Mouse (Mus musculus): ENCODE results near the gene Mcts2. TPM values are rescaled to one million over a fixed set of nuclear protein-coding genes. Genes with fewer than 3 reads are reported as not detected.
A peak's percentile ranks its signal among the peaks of the same experiment; 100 is the strongest.

Gene Mcts2
- polyA plus RNA-seq, 1 experiment from 2014 or later, result 19.0 TPM

GRCm38 (mm10) chr2:152729636-152730020 lies 42.8 kb downstream of the Mcts2 start:
- TF ChIP-seq CTCF (IDR thresholded peaks at IDR 0.05; ENCODE audit: low read depth), result no peak
- H3K36me3 ChIP-seq (ENCODE audit: control insufficient read depth, insufficient read depth), result no peaks in the 10 kb centered on the region
- no peak overlapping the region for H3K9ac ChIP-seq (ENCODE audit: low read depth, low read length)
- peak; percentile 32 for ATAC-seq
- peak overlapping the region; percentile 66; the same call in 1 of the 2 replicates for H3K27ac ChIP-seq (ENCODE audit: low read depth, low read length)
- H3K4me2 ChIP-seq (replicated peaks; ENCODE audit: low read depth), result no peak overlapping the region
- no peaks in the 10 kb centered on the region for H3K27me3 ChIP-seq (replicated peaks; ENCODE audit: control insufficient read depth, insufficient read depth, low read length)
- peaks cover 19% of the 10 kb centered on the region for H3K4me1 ChIP-seq (replicated peaks; ENCODE audit: control insufficient read depth, insufficient read depth, low read length)
- no peak overlapping the region for H3K4me3 ChIP-seq (ENCODE audit: low read depth, low read length)
- 11% methylated on average over 7 of the region's 7 CpGs for WGBS
- no peaks in the 10 kb centered on the region for H3K9me3 ChIP-seq (ENCODE audit: control insufficient read depth)

- no peak overlapping the region for H3K4me3 ChIP-seq (ENCODE audit: low read depth, low read length)
- 48% methylated on average over 2 of the region's 2 CpGs for WGBS
- H3K4me1 ChIP-seq (replicated peaks; ENCODE audit: control insufficient read depth, insufficient read depth, low read length), result peaks cover 19% of the 10 kb centered on the region
- no peak for TF ChIP-seq CTCF (IDR thresholded peaks at IDR 0.05; ENCODE audit: low read depth)
- no peaks in the 10 kb centered on the region for H3K36me3 ChIP-seq (ENCODE audit: control insufficient read depth, insufficient read depth)
- H3K27me3 ChIP-seq (replicated peaks; ENCODE audit: control insufficient read depth, insufficient read depth, low read length), result no peaks in the 10 kb centered on the region
- no peak for ATAC-seq
- no peak overlapping the region for H3K27ac ChIP-seq (ENCODE audit: low read depth, low read length)
- H3K9me3 ChIP-seq (ENCODE audit: control insufficient read depth), result no peaks in the 10 kb centered on the region
- H3K9ac ChIP-seq (ENCODE audit: low read depth, low read length), result no peak overlapping the region
- no peak overlapping the region for H3K4me2 ChIP-seq (replicated peaks; ENCODE audit: low read depth)
These were observed 46.4 kb downstream of the Mcts2 start for GRCm38 (mm10) chr2:152733201-152733600.

- peak overlapping the region; percentile 80 for H3K27ac ChIP-seq (ENCODE audit: low read depth, low read length)
- peak overlapping the region; percentile 60 for H3K4me3 ChIP-seq (ENCODE audit: low read depth, low read length)
- ATAC-seq, result no peak
- no peak overlapping the region for H3K9ac ChIP-seq (ENCODE audit: low read depth, low read length)
- TF ChIP-seq CTCF (IDR thresholded peaks at IDR 0.05; ENCODE audit: low read depth), result no peak
- peaks cover 8% of the 10 kb centered on the region; the same call in 1 of the 2 replicates for H3K4me1 ChIP-seq (replicated peaks; ENCODE audit: control insufficient read depth, insufficient read depth, low read length)
- H3K4me2 ChIP-seq (replicated peaks; ENCODE audit: low read depth), result peak overlapping the region; percentile 68
- no peaks in the 10 kb centered on the region for H3K9me3 ChIP-seq (ENCODE audit: control insufficient read depth)
- 11% methylated on average over 10 of the region's 10 CpGs for WGBS
- no peaks in the 10 kb centered on the region for H3K27me3 ChIP-seq (replicated peaks; ENCODE audit: control insufficient read depth, insufficient read depth, low read length)
- H3K36me3 ChIP-seq (ENCODE audit: control insufficient read depth, insufficient read depth), result no peaks in the 10 kb centered on the region
These were observed 47.7 kb downstream of the Mcts2 start for GRCm38 (mm10) chr2:152734501-152734900.

GRCm38 (mm10) chr2:152734984-152735383 lies 48.1 kb downstream of the Mcts2 start:
- H3K27me3 ChIP-seq (replicated peaks; ENCODE audit: control insufficient read depth, insufficient read depth, low read length), result no peaks in the 10 kb centered on the region
- peak; percentile 68 for ATAC-seq
- H3K27ac ChIP-seq (ENCODE audit: low read depth, low read length), result peak overlapping the region; percentile 80
- TF ChIP-seq CTCF (IDR thresholded peaks at IDR 0.05; ENCODE audit: low read depth), result no peak
- peaks cover 7% of the 10 kb centered on the region; the same call in 1 of the 2 replicates for H3K4me1 ChIP-seq (replicated peaks; ENCODE audit: control insufficient read depth, insufficient read depth, low read length)
- peak overlapping the region; percentile 60 for H3K4me3 ChIP-seq (ENCODE audit: low read depth, low read length)
- H3K36me3 ChIP-seq (ENCODE audit: control insufficient read depth, insufficient read depth), result no peaks in the 10 kb centered on the region
- no peak overlapping the region; the same call in 1 of the 2 replicates for H3K9ac ChIP-seq (ENCODE audit: low read depth, low read length)
- under 1% methylated on average over 28 of the region's 28 CpGs for WGBS
- peak overlapping the region; percentile 68 for H3K4me2 ChIP-seq (replicated peaks; ENCODE audit: low read depth)
- no peaks in the 10 kb centered on the region for H3K9me3 ChIP-seq (ENCODE audit: control insufficient read depth)

- Histone ChIP-seq H3K4me1 (replicated peaks; ENCODE audit: control insufficient read depth, insufficient read depth, low read length) (peaks cover 10% of the 10 kb centered on the region; the same call in 1 of the 2 replicates), H3K4me3 (ENCODE audit: low read depth, low read length) (peak within 1 kb of the TSS; percentile 60), H3K36me3 (ENCODE audit: control insufficient read depth, insufficient read depth) (no peaks in the 10 kb centered on the region), H3K4me2 (replicated peaks; ENCODE audit: low read depth) (peak within 1 kb of the TSS; percentile 68), H3K27me3 (replicated peaks; ENCODE audit: control insufficient read depth, insufficient read depth, low read length) (no peaks in the 10 kb centered on the region), H3K9ac (ENCODE audit: low read depth, low read length) (peak within 1 kb of the TSS; percentile 87), H3K9me3 (ENCODE audit: control insufficient read depth) (no peaks in the 10 kb centered on the region), H3K27ac (ENCODE audit: low read depth, low read length) (peak within 1 kb of the TSS; percentile 70)
- TF ChIP-seq CTCF (IDR thresholded peaks at IDR 0.05; ENCODE audit: low read depth), result no peak
- ATAC-seq, result peak; percentile 52
- WGBS, result under 1% methylated on average over 28 of the region's 28 CpGs
These were observed 49.3 kb downstream of the Mcts2 start, which contains the start of gene Id1 for GRCm38 (mm10) chr2:152736090-152736601. Gene Id1 (plus strand): TSS chr2:152736251.

- WGBS, result 0% methylated on average over 22 of the region's 22 CpGs
- H3K4me3 ChIP-seq (ENCODE audit: low read depth, low read length), result peak overlapping the region; percentile 60
- no peak for TF ChIP-seq CTCF (IDR thresholded peaks at IDR 0.05; ENCODE audit: low read depth)
- H3K36me3 ChIP-seq (ENCODE audit: control insufficient read depth, insufficient read depth), result no peaks in the 10 kb centered on the region
- H3K4me2 ChIP-seq (replicated peaks; ENCODE audit: low read depth), result peak overlapping the region; percentile 68
- H3K9me3 ChIP-seq (ENCODE audit: control insufficient read depth), result no peaks in the 10 kb centered on the region
- no peak for ATAC-seq
- H3K9ac ChIP-seq (ENCODE audit: low read depth, low read length), result peak overlapping the region; percentile 87
- H3K27ac ChIP-seq (ENCODE audit: low read depth, low read length), result peak overlapping the region; percentile 70
- H3K27me3 ChIP-seq (replicated peaks; ENCODE audit: control insufficient read depth, insufficient read depth, low read length), result no peaks in the 10 kb centered on the region
- peaks cover 10% of the 10 kb centered on the region; the same call in 1 of the 2 replicates for H3K4me1 ChIP-seq (replicated peaks; ENCODE audit: control insufficient read depth, insufficient read depth, low read length)
These were observed 49.9 kb downstream of the Mcts2 start for GRCm38 (mm10) chr2:152736748-152737147.

Other genes starting within 250 kb of the Mcts2 start
- gene Defb23, start 222.4 kb upstream of the Mcts2 start, polyA plus RNA-seq (2015; fragmentation: Nextera tagmentation; extraction: Ambion mirVana), result not detected in 2 replicates
- gene Defb20, start 210.0 kb upstream of the Mcts2 start, polyA plus RNA-seq (2015; fragmentation: Nextera tagmentation; extraction: Ambion mirVana), result not detected in 2 replicates
- gene Defb22, start 196.9 kb upstream of the Mcts2 start, polyA plus RNA-seq (2015; fragmentation: Nextera tagmentation; extraction: Ambion mirVana), result not detected in 2 replicates
- gene Defb26, start 175.3 kb upstream of the Mcts2 start, polyA plus RNA-seq (2015; fragmentation: Nextera tagmentation; extraction: Ambion mirVana), result not detected in 2 replicates
- gene Defb28, start 168.8 kb upstream of the Mcts2 start, polyA plus RNA-seq (2015; fragmentation: Nextera tagmentation; extraction: Ambion mirVana), result not detected in 2 replicates
- not detected in 2 replicates for gene Defb29, start 146.9 kb upstream of the Mcts2 start, polyA plus RNA-seq (2015; fragmentation: Nextera tagmentation; extraction: Ambion mirVana)
- gene Gm17416, start 117.7 kb upstream of the Mcts2 start, polyA plus RNA-seq (2015; fragmentation: Nextera tagmentation; extraction: Ambion mirVana), result not detected in 2 replicates
- gene Defb21, start 114.3 kb upstream of the Mcts2 start, polyA plus RNA-seq (2015; fragmentation: Nextera tagmentation; extraction: Ambion mirVana), result not detected in 2 replicates
- 0.35 and 0.77 TPM in 2 replicates for gene Defb19, start 106.7 kb upstream of the Mcts2 start, polyA plus RNA-seq (2015; fragmentation: Nextera tagmentation; extraction: Ambion mirVana)
- gene Defb45, start 87.6 kb upstream of the Mcts2 start, polyA plus RNA-seq (2015; fragmentation: Nextera tagmentation; extraction: Ambion mirVana), result not detected in 2 replicates
- not detected in 2 replicates for gene Defb36, start 82.7 kb upstream of the Mcts2 start, polyA plus RNA-seq (2015; fragmentation: Nextera tagmentation; extraction: Ambion mirVana)
- 0.72 TPM in 1 of 2 replicates, not detected in the other for gene Defb25, start 64.0 kb upstream of the Mcts2 start, polyA plus RNA-seq (2015; fragmentation: Nextera tagmentation; extraction: Ambion mirVana)
- 5.9 and 6.4 TPM in 2 replicates for gene Rem1, start 60.1 kb upstream of the Mcts2 start, polyA plus RNA-seq (2015; fragmentation: Nextera tagmentation; extraction: Ambion mirVana)
- gene H13, start 17.6 kb upstream of the Mcts2 start, polyA plus RNA-seq (2015; fragmentation: Nextera tagmentation; extraction: Ambion mirVana), result 110 and 111 TPM in 2 replicates
- gene Id1, start 49.2 kb downstream of the Mcts2 start, polyA plus RNA-seq (2015; fragmentation: Nextera tagmentation; extraction: Ambion mirVana), result 76.1 and 92.4 TPM in 2 replicates
- 9.3 and 9.5 TPM in 2 replicates for gene Cox4i2, start 67.1 kb downstream of the Mcts2 start, polyA plus RNA-seq (2015; fragmentation: Nextera tagmentation; extraction: Ambion mirVana)
- gene Bcl2l1, start 144.7 kb downstream of the Mcts2 start, polyA plus RNA-seq (2015; fragmentation: Nextera tagmentation; extraction: Ambion mirVana), result 58.5 and 62.5 TPM in 2 replicates
- gene Tpx2, start 160.9 kb downstream of the Mcts2 start, polyA plus RNA-seq (2015; fragmentation: Nextera tagmentation; extraction: Ambion mirVana), result 15.3 and 16.1 TPM in 2 replicates
- 0.07 TPM in 1 of 2 replicates, not detected in the other for gene Mylk2, start 224.3 kb downstream of the Mcts2 start, polyA plus RNA-seq (2015; fragmentation: Nextera tagmentation; extraction: Ambion mirVana)
- gene Foxs1, start 246.2 kb downstream of the Mcts2 start, polyA plus RNA-seq (2015; fragmentation: Nextera tagmentation; extraction: Ambion mirVana), result 2.1 and 2.9 TPM in 2 replicates